Mouse (Mus musculus) T-cell, adult 2 months (primary cell): ENCODE results near the gene Klk1b8.
A peak's percentile ranks its signal among the peaks of the same experiment; 100 is the strongest.
"Not testable (repeated sequence)": the region's sequence is repeated elsewhere in the genome, so short reads cannot be mapped to it uniquely, and the experiment has no call there.

Experiments
- DNase-seq: peaks from one replicate; pipeline ENCODE4 v3.0.0; 2022; ENCODE audit warnings: low spot score

The Klk1b8 gene

DNA sequence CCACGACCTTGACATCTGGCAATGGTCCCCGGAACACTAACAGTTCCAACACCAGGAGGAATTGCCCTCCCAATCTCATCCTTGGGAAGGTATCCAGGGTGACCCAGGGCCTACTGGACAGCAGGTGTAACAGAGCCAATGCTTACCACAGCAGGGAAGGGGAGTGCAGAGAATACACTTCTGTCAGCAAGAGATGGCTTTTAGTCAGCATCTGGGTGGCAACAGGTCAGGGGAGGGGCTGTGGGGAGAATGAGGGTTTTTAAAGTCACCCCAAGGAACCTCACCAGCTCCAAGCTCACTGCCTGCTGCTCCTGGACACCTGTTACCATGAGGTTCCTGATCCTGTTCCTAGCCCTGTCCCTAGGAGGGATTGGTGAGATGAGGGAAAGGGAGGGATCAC lies at the start of gene Klk1b8:
Gene Klk1b8, plus strand, starts transcription at position 301 of the 400 bp plus-strand sequence.
- DNase-seq = no peak

DNA sequence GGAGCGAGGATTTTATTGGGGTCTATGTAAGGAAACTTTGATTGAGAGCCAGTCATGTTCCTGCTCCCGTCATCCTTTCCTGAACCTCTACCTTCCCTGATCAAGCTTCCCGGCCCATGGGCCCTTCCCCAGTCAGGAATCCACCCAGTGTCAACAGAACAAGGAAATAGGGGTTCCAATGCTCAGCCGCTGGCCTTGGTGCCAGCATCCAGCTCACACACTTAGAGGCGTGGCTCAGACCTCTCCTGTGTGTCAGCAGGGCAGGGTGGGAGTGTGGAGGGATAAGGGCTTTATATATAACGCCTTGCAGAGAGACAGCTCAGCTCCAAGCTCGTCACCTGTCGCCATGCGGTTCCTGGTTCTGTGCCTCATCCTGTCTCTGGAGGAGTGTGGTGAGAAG lies 35.6 kb upstream of the Klk1b8 start:
- DNase-seq = no peak

DNA sequence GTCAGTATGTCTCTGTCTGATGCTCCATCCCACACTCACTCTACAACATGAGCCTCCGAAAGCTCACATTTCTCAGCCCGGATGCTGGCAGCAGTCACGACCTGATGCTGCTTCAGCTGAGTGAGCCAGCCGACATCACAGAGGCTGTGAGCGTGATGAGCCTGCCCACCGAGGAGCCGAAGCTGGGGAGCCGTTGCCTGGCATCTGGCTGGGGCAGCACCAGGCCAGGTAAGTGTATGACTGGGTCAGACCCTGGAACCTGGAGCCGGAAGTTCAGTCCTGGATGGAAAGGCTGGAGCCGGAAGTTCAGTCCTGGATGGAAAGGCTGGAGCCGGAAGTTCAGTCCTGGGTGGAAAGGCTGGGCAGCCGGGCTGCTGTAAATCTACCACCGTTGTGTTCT lies 32.0 kb upstream of the Klk1b8 start:
- DNase-seq = no peak

DNA sequence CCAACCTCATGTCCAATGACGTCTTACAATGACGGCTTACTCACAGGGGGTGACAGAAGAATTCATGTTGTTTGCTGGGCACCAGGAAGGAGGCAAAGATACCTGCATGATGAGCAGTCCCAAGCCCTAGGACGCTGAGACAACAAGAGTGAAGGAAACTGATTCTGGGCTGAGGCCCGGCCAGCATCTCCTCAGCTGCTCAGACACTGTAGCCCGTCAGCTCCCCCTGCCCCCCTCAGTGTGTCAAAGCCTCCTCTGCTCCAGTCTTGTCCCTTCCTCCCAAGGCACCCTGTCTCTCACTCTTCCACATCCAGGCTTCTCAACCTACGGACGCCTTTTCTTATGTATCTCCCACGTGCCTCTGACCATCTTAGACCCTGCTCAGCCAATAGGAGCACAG lies 31.6 kb upstream of the Klk1b8 start:
- no peak for DNase-seq

DNA sequence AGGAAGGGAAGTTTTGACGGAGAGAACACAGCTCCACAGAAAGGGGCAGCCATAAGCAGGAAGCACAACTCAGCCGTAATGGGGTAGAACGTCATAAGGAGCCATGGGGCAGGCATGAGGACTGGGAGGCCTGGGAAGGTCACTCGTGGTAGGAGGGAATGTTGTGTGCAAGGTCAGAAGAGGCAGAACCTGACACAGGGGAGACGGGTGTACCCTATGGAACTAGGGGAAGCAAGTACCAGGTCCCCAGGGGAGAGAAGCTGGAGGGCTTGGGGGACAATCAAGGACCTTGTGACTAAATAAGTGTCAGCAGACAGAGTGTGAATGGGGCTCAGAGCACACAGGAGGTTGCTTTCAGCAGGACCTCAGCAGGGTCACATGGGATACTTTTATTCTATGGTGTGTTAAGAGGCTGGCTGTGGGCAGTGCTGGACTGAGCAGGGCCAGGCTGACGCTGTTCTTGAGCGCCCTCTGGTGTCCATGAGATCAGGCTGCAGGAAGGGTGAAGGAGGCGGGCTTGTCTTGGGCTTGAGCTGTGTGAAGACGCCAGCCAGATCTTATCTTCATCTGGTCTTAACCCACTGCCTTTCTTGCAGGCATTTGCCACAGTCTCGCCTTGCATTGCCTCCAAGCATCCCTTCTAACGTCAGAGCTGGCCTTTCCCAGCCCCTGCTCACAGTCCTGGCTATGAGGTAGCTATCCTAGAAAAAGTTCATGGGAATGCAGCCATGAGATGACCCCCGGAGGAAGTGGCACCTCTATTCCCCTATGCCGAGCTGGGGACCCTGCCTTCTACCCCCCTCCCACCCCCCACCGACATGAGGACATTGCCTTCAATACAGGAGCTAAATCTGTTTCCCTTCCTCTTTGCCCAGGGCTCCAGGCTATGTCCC lies 30.7 kb upstream of the Klk1b8 start:
- DNase-seq = peak; percentile 31

DNA sequence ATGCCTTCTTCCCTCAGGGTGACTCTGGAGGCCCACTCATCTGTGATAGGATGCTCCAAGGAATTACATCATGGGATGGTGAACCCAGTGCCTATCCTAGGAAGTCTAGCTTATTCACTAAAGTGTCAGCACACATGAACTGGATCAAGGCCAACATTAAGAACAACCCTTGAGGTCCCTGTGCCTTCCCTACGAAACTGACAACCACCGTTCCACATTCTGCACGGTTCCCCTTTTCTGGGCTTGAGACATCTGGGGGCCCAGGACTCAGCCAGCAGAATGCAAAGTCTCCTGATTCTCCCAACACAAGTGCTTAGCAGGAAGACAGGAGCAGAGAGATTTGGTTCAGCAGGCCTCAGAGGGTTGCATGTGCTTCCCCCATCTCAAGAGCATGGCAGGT lies 29.9 kb upstream of the Klk1b8 start:
- no peak for DNase-seq

DNA sequence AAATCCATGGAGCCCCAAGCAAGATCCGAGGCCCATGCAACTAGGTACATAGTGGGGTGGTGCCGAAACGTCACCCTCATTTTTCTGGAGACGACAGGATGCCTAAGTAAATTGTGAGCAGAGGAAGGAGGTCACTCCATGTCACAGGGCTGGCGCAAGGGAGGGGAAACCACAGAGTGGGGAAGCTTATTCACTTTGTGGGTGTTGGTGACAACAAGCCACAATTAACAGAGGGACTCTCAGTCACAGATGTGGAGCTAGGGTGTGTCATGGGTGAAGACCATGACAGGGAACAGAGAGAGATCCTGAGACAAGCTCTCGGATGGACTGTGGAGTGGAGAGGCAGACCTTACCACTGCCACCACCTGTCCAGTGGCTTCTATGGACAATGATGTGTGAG lies 29.4 kb upstream of the Klk1b8 start:
- DNase-seq = no peak

DNA sequence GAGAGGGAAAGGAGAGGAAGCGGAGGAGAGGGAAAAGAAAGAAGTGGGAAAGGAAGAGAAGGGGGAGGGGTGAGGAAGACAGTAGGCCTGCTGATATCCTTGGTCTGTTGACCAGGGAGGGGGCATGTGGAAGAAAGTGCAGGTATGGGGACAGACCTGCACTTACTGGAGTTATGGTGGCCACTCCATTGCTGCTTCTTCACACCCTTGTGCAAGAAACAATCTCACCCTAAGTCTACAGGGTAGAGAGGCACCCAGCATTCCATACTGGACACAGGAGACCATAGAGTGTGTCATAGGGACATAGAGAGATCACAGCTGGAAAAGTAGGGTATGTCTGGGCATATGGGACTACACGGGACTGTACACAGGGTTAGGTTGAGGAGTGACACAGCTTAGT lies 28.5 kb upstream of the Klk1b8 start:
- DNase-seq = no peak

DNA sequence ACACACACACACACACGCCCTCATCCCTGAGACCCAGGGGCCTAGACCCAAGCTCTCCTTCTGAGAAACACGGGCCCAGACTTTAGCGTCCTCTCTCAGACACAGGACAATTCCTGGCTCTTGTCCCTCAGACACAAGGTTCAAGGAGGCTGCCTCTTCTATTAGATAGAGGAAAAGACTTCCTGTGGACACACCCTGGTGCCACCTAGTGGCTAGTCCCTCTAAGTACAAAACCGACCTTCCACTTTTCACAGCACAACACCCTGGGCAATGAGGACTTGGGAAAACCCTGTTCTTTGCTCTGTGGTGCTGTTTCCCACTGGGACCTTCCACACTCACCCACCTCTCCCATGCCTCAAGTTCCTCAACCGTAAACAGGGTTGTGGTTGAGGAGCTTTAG lies 24.5 kb upstream of the Klk1b8 start:
- no peak for DNase-seq

DNA sequence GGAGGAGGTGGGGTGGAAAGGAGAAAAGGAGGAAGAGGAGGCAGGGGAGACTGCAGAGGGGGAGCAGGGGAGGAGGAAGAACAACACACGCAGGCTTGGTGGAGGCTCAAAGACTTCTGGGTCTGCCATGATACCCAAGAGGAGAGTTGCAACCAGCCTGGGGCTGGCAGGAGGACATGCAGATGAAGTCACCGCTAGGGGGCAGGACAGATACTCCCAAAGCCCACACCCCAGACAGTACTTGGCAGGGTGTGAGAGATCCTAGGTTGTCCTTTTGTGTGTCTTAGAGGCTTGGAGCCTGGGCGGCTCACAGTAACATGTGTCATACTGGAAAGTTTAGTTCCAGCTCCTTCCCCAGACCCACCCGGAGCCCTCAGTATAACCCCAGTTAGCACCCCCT lies 21.9 kb upstream of the Klk1b8 start:
- no peak for DNase-seq

DNA sequence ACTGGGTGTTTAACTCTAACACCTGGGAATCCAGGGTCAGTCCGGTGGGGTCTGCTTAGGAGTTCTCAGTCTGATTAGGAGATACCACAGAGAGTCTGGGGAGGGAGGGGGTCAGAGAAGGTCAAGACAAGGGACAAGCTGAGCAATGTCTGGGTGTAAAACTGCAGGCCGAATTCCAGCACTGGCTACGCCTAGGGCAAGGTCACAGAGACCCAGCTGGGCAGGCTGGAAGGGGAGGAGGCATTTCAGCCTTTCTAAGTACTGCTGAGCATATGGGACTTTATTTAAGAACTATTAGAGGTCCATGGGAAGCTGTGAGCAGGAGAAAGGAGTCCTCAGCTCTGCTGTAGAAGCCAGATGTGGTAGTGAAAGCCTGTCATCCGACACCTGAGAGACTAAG lies 18.1 kb upstream of the Klk1b8 start:
- no peak for DNase-seq

DNA sequence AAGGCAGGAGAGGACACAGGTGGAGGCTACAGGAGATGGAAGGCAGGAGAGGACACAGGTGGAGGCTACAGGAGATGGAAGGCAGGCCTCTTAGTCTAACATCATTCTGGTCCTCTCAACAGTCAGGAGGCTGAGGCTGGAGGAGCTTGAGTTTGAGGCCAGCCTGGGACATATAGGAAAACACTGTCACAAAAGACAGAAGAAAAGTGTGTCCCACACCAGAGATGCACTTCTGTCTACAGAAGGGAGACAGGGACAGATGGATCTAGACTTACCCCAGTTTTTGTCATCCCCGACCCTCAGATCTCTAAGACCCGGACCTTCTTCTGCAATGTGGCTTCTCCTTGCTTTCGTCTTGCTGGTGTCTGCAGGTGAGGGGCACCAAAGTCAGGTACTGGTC lies 17.0 kb upstream of the Klk1b8 start, which contains the start of gene Klk15:
Gene Klk15, plus strand, starts transcription at position 301 of the 400 bp plus-strand sequence.
- DNase-seq = no peak

DNA sequence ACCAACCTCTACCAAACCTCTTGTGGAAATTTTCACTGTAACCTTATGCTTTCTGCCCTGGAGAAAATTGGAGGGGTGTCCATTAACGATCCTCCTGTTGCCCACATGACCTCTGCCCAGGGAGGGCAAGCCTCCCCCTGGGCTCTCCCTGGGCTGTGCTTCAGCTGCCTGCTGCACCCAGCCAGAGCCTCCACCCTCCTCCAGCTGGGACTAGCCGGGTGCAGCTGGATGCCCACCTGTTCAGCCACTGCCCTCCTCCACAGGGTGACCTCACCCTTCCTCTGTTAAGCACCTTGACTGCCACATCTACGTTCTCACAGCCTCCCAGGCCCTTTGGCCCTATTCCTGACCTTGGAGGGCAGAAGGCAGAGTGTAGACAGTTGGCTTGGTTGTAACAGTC lies 15.7 kb upstream of the Klk1b8 start:
- DNase-seq = no peak

DNA sequence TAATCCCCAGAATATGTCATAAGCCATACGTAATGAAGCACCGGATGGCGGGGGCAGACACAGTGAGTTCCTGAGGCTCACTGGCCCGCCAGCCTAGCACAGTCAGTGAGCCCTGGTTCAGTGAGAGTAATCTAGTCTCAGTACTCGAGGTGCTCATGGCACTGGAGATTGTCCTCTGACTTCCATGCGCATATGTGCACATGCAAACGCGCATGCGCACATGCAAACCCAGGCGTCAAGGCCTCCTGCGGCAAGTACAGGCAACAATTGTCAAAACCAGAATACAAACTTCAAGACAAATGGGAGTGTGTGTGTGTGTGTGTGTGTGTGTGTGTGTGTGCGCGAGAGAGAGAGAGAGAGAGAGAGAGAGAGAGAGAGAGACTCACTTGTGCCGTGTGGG lies 13.9 kb upstream of the Klk1b8 start:
- no peak for DNase-seq

DNA sequence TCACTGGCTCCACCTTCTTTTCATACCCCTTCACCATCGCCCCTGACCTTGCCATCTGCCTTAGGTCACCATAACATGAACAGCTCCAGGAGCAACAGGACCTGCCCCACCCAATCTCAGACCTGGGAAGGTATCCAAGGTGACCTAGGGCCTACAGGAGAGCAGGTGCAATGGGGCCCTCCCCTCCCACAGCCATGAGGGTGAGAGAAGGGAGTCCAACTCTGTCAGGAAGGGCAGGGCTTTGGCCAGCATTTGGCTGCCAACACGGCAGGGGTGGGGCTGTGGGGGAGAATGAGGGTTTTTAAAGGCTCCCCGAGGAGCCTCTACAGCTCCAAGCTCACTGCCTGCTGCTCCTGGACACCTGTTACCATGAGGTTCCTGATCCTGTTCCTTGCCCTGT lies 8.2 kb upstream of the Klk1b8 start:
- not testable (repeated sequence) for DNase-seq

DNA sequence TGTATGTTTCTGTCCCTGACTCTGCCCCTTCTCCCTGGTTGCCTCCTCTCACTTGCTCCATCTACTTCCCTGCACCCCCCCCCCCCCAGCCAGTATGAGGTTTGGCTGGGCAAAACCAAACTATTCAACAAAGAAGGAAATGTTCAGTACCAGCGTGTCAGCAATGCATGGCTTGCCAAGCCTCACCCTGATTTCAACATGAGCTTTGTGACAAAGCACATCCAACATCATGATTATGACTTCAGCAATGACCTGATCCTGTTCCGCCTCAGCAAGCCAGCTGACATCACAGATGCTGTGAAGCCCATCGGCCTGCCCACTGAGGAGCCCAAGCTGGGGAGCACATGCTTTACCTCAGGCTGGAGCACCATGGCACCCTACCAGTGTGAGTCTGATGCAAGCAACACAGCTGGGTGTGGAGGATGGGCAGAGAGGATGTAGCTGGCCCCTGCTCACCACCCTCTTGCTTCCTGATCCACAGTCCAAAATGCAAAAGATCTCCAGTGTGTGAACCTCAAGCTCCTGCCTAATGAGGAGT lies 5.7 kb upstream of the Klk1b8 start:
- no peak for DNase-seq

DNA sequence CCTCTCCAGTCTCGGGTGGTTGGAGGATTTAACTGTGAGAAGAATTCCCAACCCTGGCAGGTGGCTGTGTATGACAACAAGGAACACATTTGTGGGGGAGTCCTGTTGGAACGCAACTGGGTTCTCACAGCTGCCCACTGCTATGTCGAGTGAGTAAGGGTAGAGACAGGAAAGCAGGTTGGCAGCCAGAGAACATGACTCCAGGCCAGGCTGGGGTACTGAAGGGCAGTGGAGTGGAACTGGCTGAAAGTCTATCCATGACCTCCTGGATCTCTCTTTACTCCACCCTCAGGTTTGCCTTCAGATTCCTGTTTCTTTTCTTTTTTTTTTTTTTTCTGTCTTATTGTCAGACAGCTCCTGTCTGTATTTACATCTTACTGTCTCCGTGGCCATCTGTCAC lies 2.2 kb downstream of the Klk1b8 start:
- no peak for DNase-seq

DNA sequence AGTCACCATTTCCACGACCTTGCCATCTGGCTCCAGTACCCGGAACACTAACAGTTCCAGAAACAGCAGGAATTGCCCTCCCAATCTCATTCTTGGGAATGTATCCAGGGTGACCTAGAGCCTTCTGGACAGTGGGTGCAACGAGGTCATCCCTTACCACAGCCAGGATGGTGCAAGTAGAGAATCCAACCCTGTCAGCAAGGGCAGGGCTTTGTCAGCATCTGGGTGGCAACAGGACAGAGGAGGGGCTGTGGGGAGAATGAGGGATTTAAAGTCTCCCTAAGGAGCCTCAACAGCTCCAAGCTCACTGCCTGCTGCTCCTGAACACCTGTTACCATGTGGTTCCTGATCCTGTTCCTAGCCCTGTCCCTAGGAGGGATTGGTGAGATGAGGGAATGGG lies 16.0 kb downstream of the Klk1b8 start, which contains the start of gene Klk1b1:
Gene Klk1b1, plus strand, starts transcription at position 301 of the 400 bp plus-strand sequence.
- DNase-seq = no peak

DNA sequence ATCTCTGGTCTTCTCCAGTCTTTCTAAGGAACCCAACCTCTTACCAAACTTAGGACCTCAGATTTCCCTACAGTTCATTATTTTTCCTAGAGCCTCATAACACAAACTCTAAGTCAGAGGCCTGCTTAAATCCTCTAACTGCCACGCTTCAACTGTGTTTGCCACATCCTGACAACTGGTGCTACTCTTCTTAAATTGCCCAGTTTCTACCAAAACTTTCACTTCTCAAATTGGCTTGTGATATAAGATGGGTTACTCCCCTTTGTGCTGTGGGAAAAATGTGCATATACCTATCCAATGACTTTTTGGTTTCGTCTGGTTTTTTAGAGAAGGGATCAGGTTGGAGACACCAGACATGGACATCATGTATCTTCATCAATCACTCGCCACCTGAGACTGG lies 16.6 kb downstream of the Klk1b8 start:
- DNase-seq = no peak

DNA sequence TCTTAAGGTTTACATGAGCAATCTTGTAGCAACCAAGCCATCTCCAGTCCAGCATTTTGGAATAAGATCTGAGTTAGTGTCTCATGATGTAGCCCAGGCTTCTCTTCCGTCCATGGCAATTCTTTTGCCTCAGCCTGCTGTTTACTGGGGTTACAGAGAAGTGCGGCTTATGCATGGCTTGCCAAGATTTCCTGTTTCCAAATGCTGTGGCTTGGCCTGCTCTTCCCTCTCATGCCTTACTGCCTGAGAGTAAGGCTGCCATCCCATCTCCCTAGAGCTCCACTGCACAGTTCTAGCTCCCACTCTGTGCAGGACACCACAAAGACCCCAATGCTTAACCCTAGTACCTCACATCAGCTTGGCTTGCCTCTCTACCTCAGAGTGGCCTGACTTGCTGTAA lies 17.1 kb downstream of the Klk1b8 start:
- no peak for DNase-seq

DNA sequence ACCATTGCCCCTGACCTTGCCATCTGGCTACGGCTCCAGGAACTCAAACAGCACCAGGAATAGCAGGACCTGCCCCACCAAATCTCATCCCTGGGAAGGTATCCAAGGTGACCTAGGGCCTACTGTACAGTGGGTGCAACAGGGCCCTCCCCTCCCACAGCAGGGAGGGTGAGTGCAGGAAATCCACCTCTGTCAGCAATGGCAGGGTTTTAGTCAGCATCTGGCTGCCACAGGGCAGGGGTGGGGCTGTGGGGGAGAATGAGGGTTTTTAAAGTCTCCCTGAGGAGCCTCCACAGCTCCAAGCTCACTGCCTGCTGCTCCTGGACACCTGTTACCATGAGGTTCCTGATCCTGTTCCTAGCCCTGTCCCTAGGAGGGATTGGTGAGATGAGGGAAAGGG lies 25.3 kb downstream of the Klk1b8 start, which contains the start of gene Klk1b9:
Gene Klk1b9, plus strand, starts transcription at position 301 of the 400 bp plus-strand sequence.
- not testable (repeated sequence) for DNase-seq

DNA sequence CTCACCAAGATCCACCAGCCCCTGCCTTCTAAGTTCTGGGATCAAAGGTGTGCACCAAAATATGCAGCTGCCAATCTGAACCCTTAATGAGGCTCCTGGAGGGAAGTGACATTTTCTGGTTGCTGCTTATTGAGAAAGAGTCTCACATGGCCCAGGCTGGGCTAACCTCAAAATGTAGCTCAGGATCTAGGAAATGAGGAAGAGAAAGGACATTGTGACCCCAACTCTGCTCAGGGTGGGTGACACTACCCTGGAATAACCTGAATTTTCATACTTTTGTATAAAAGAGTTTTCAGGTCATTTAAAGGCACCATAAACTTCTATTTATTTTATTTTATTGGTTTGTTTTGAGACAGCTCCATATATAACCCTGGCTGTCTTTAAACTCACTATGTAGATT lies 35.2 kb downstream of the Klk1b8 start:
- DNase-seq = no peak

DNA sequence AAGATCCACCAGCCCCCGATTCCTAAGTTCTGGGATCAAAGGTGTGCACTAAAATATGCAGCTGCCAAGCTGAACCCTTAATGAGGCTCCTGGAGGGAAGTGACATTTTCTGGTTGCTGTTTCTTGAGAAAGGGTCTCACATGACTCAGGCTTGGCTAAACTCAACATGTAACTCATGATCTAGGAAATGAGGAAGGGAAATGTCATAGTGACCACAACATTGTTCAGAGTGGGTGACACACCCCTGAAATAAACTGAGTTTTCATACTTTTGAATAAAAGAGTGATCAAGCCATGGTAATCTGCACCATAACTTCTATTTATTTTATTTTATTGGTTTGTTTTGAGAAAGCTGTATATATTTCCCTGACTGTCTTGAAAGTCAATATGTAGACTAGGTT lies 44.4 kb downstream of the Klk1b8 start:
- not testable (repeated sequence) for DNase-seq

DNA sequence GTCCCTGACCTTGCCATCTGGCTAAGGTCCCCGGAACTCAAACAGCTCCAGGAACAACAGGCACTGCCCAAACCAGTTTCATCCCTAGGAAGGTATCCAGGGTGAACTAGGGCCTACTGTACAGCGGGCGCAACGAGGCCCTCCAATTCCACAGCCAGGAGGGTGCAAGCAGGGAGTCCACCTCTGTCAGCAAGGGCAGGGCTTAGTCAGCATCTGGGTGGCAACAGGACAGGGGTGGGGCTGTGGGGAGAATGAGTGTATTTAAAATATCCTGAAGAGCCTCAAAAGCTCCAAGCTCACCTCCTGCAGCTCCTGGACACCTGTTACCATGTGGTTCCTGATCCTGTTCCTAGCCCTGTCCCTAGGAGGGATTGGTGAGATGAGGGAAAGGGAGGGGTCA lies 45.1 kb downstream of the Klk1b8 start, which contains the start of gene Klk1b11:
Gene Klk1b11, plus strand, starts transcription at position 301 of the 400 bp plus-strand sequence.
- DNase-seq = not testable (repeated sequence)
